Mouse (Mus musculus) intestine, embryonic 16.5 days (tissue): ENCODE results near the gene Pigf. TPM values are rescaled to one million over a fixed set of nuclear protein-coding genes. Genes with fewer than 3 reads are reported as not detected.
A peak's percentile ranks its signal among the peaks of the same experiment; 100 is the strongest.

Experiments used
- ATAC-seq: fragments of 200-750 bp; cut with Nextera tagmentation; 2 replicates; pipeline ENCODE4 v1.8.0; 2017; ENCODE audit warnings: moderate TSS enrichment, moderate library complexity
- H3K27ac ChIP-seq: fragments of 300-500 bp; sonication (generic); 2 replicates; pipeline ENCODE4 v1.5.1; 2014; ENCODE audit warnings: mild to moderate bottlenecking, low read length
- H3K27me3 ChIP-seq: fragments of 300-500 bp; sonication (generic); replicated peaks from 2 replicates; pipeline ENCODE4 v1.6.1; 2014; ENCODE audit warnings: low read length, control low read depth, mixed read lengths; ENCODE audit not compliant: control insufficient read depth, insufficient read depth
- H3K36me3 ChIP-seq: fragments of 300-500 bp; sonication (generic); 2 replicates; pipeline ENCODE4 v1.6.1; 2014; ENCODE audit warnings: low read length, control low read depth; ENCODE audit not compliant: control insufficient read depth, insufficient read depth
- H3K4me1 ChIP-seq: fragments of 300-500 bp; sonication (generic); 2 replicates; pipeline ENCODE4 v1.6.1; 2014; ENCODE audit warnings: low read length, control low read depth, mixed read lengths; ENCODE audit not compliant: control insufficient read depth, insufficient read depth
- H3K4me2 ChIP-seq: fragments of 300-500 bp; sonication (generic); 2 replicates; pipeline ENCODE4 v1.6.1; 2014; ENCODE audit warnings: low read depth, low read length, control low read depth
- H3K4me3 ChIP-seq: fragments of 300-500 bp; sonication (generic); 2 replicates; pipeline ENCODE4 v1.5.1; 2014; ENCODE audit warnings: mild to moderate bottlenecking, low read length
- H3K9ac ChIP-seq: fragments of 300-500 bp; sonication (generic); 2 replicates; pipeline ENCODE4 v1.6.1; 2014; ENCODE audit warnings: low read depth, low read length
- H3K9me3 ChIP-seq: fragments of 300-500 bp; sonication (generic); 2 replicates; pipeline ENCODE4 v1.6.1; 2016; ENCODE audit warnings: low read length, control low read depth; ENCODE audit not compliant: control insufficient read depth
- WGBS: fragments of 180-500 bp; shearing (Covaris S2); extraction: QIAGEN DNeasy Blood & Tissue Kit; methylation state at CpG from one replicate; pipeline ENCODE4 v1.1.7; 2014; 5-methylcytosine and 5-hydroxymethylcytosine counted together
- polyA plus RNA-seq: library from polyadenylated mRNA; unstranded; fragments of >200 nt; fragmentation: Nextera tagmentation; extraction: Ambion mirVana; gene quantifications from 2 replicates; pipeline ENCODE4 v1.2.1, GENCODE M21; 2015

Pigf gene
- polyA plus RNA-seq, 1 experiment from 2014 or later = 56.1 TPM

GRCm38 (mm10) chr17:86997323-86997722, 27.9 kb downstream of the Pigf start:
- peaks cover 3% of the 10 kb centered on the region for H3K36me3 ChIP-seq
- no peaks in the 10 kb centered on the region for H3K27me3 ChIP-seq
- no peaks in the 10 kb centered on the region for H3K4me1 ChIP-seq
- H3K9me3 ChIP-seq = no peaks in the 10 kb centered on the region
- H3K4me2 ChIP-seq = no peak overlapping the region
- H3K27ac ChIP-seq = 0 out of 2 replicates have a peak overlapping the region, but pooled peaks have one; percentile 20
- 70% methylated on average over 6 of the region's 6 CpGs for WGBS
- peak; percentile 83 for ATAC-seq
- no peak overlapping the region for H3K9ac ChIP-seq
- H3K4me3 ChIP-seq = no peak overlapping the region

- ATAC-seq = no peak
- no peak overlapping the region for H3K4me2 ChIP-seq
- no peaks in the 10 kb centered on the region for H3K9me3 ChIP-seq
- WGBS = 83% methylated on average over 8 of the region's 8 CpGs
- H3K9ac ChIP-seq = no peak overlapping the region
- peaks cover 5% of the 10 kb centered on the region; the same call in 1 of the 2 replicates for H3K4me1 ChIP-seq
- no peak overlapping the region for H3K27ac ChIP-seq
- H3K36me3 ChIP-seq = no peaks in the 10 kb centered on the region
- H3K27me3 ChIP-seq = no peaks in the 10 kb centered on the region
- no peak overlapping the region for H3K4me3 ChIP-seq
Measured at GRCm38 (mm10) chr17:86991306-86991705, 33.9 kb downstream of the Pigf start.

- no peak overlapping the region for H3K27ac ChIP-seq
- no peaks in the 10 kb centered on the region for H3K9me3 ChIP-seq
- peaks cover 5% of the 10 kb centered on the region; the same call in 1 of the 2 replicates for H3K4me1 ChIP-seq
- H3K4me3 ChIP-seq = no peak overlapping the region
- H3K4me2 ChIP-seq = no peak overlapping the region
- 0 out of 2 replicates have a peak, but pooled peaks have one; percentile 21 for ATAC-seq
- no peak overlapping the region for H3K9ac ChIP-seq
- 69% methylated on average over 6 of the region's 6 CpGs for WGBS
- H3K36me3 ChIP-seq = no peaks in the 10 kb centered on the region
- H3K27me3 ChIP-seq = no peaks in the 10 kb centered on the region
Measured at GRCm38 (mm10) chr17:86988601-86989184, 36.5 kb downstream of the Pigf start.

GRCm38 (mm10) chr17:86988161-86988560, 37.0 kb downstream of the Pigf start:
- Histone ChIP-seq H3K27ac (no peak overlapping the region), H3K4me1 (peaks cover 5% of the 10 kb centered on the region; the same call in 1 of the 2 replicates), H3K4me3 (no peak overlapping the region), H3K9me3 (no peaks in the 10 kb centered on the region), H3K9ac (no peak overlapping the region), H3K36me3 (no peaks in the 10 kb centered on the region), H3K27me3 (no peaks in the 10 kb centered on the region), H3K4me2 (no peak overlapping the region)
- 89% methylated on average over 5 of the region's 5 CpGs for WGBS
- no peak for ATAC-seq

DNA sequence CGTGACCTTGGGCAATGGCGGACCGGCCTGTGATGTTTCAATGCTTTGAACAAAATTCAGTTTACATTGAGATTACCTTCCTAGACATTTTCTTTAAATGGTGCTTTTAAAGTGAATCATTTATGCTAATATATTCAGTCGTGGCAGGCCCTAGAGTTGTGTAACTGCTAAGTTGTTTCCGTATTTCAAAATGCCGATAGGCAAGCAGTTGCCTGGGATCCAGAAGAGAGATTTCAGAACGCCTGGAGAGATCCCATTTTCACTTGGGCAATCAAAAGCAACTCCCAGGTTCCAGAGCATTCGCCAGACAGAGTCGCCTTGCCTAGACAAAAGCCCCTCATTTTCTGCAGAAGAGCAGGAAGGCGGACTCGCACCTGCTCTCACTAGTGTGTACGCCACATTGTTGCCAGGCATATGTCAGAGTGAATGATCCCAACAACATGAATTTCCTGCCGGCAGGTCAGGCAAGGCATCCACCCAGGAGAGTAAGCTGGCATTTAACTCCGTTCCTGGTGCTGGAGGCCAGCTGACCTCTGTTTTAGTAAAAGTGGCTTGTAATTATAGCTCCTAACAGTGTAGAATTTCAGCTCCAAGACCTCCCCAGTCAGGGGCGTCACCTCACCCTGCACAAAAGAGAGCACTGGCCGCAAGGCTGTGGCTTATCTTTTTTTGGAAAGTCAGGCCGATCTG, 38.6 kb downstream of the Pigf start:
- no peak overlapping the region for H3K4me2 ChIP-seq
- H3K9ac ChIP-seq = no peak overlapping the region
- H3K9me3 ChIP-seq = no peaks in the 10 kb centered on the region
- H3K36me3 ChIP-seq = no peaks in the 10 kb centered on the region
- H3K4me3 ChIP-seq = no peak overlapping the region
- H3K27me3 ChIP-seq = no peaks in the 10 kb centered on the region
- WGBS = 61% methylated on average over 17 of the region's 17 CpGs
- no peak for ATAC-seq
- no peak overlapping the region for H3K27ac ChIP-seq
- H3K4me1 ChIP-seq = peaks cover 11% of the 10 kb centered on the region

GRCm38 (mm10) chr17:86982497-86982896, 42.7 kb downstream of the Pigf start:
- Histone ChIP-seq H3K4me1 (peaks cover 6% of the 10 kb centered on the region), H3K36me3 (peaks cover 3% of the 10 kb centered on the region; the same call in 1 of the 2 replicates), H3K27me3 (no peaks in the 10 kb centered on the region), H3K4me2 (no peak overlapping the region), H3K4me3 (no peak overlapping the region), H3K9ac (no peak overlapping the region), H3K9me3 (no peaks in the 10 kb centered on the region), H3K27ac (no peak overlapping the region)
- WGBS = 50% methylated on average over 9 of the region's 9 CpGs
- ATAC-seq = peak; percentile 88

DNA sequence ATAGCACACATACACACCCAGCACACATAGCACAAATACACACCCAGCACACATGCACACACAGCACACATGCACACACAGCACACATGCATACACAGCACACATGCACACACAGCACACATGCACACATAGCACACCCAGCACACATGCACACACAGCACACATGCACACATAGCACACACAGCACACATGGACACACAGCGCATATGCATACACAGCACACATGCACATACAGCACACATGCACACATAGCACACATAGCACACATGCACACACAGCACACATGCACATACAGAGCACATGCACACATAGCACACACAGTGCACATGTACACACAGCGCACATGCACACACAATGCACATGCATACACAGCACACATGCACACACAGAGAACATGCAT, 43.5 kb downstream of the Pigf start:
- Histone ChIP-seq H3K36me3 (peaks cover 3% of the 10 kb centered on the region; the same call in 1 of the 2 replicates), H3K9me3 (no peaks in the 10 kb centered on the region), H3K4me3 (no peak overlapping the region), H3K4me1 (peaks cover 6% of the 10 kb centered on the region), H3K4me2 (no peak overlapping the region), H3K9ac (no peak overlapping the region), H3K27ac (no peak overlapping the region), H3K27me3 (no peaks in the 10 kb centered on the region)
- WGBS = 96% methylated on average over 2 of the region's 2 CpGs
- no peak for ATAC-seq

- Histone ChIP-seq H3K27ac (no peak overlapping the region), H3K27me3 (no peaks in the 10 kb centered on the region), H3K4me3 (no peak overlapping the region), H3K9ac (no peak overlapping the region), H3K36me3 (peaks cover 3% of the 10 kb centered on the region; the same call in 1 of the 2 replicates), H3K9me3 (no peaks in the 10 kb centered on the region), H3K4me2 (no peak overlapping the region), H3K4me1 (peaks cover 6% of the 10 kb centered on the region)
- no peak for ATAC-seq
- 94% methylated on average over 1 of the region's 1 CpGs for WGBS
Measured at GRCm38 (mm10) chr17:86981205-86981604, 44.0 kb downstream of the Pigf start.

DNA sequence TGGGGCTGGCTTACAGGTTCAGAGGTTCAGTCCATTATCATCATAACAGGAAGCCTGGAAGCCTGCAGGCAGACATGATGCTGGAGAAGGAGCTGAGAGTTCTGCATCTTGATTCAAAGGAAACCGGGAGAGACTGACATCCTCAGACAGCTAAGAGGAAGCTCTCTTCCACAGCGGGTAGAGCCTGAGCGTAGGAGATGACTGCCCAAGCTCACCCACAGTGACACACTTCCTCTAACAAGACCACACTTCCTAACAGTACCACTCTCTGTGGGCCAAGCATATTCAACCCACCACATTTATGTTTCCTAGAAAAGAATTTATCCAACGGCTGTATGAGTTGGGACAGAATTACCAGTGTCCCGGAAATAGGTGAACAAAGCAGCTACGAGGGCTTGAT, 46.7 kb downstream of the Pigf start:
- no peak overlapping the region for H3K27ac ChIP-seq
- H3K9ac ChIP-seq = no peak overlapping the region
- no peak overlapping the region for H3K4me3 ChIP-seq
- no peaks in the 10 kb centered on the region for H3K9me3 ChIP-seq
- H3K27me3 ChIP-seq = no peaks in the 10 kb centered on the region
- ATAC-seq = no peak
- H3K4me2 ChIP-seq = no peak overlapping the region
- H3K36me3 ChIP-seq = peaks cover 3% of the 10 kb centered on the region; the same call in 1 of the 2 replicates
- 85% methylated on average over 6 of the region's 6 CpGs for WGBS
- H3K4me1 ChIP-seq = peaks cover 6% of the 10 kb centered on the region
